Mouse (Mus musculus) neural tube, embryonic 11.5 days (tissue): ENCODE data around the gene Rab1a. TPM values are rescaled to one million over a fixed set of nuclear protein-coding genes. Genes with fewer than 3 reads are reported as not detected.

Source experiments
- ATAC-seq: fragments of 200-750 bp; cut with Nextera tagmentation; 2 replicates; pipeline ENCODE4 v1.8.0; 2017; ENCODE audit warnings: moderate number of reproducible peaks, mild to moderate bottlenecking, moderate TSS enrichment, moderate library complexity; ENCODE audit not compliant: insufficient read depth, low FRiP score, low TSS enrichment
- DNase-seq: peaks from one replicate; pipeline ENCODE4 v3.0.0-alpha.2; 2015; ENCODE audit warnings: low spot score
- H3K27ac ChIP-seq: fragments of 300-500 bp; sonication (generic); 2 replicates; pipeline ENCODE4 v1.5.1; 2014; ENCODE audit warnings: low read depth, mild to moderate bottlenecking, low read length
- H3K27me3 ChIP-seq: fragments of 300-500 bp; sonication (generic); 2 replicates; pipeline ENCODE4 v1.6.1; 2014; ENCODE audit warnings: mild to moderate bottlenecking, low read length, mixed read lengths; ENCODE audit not compliant: control insufficient read depth, insufficient read depth
- H3K36me3 ChIP-seq: fragments of 300-500 bp; sonication (generic); 2 replicates; pipeline ENCODE4 v1.6.1; 2014; ENCODE audit warnings: mild to moderate bottlenecking, low read length, moderate library complexity, mixed read lengths; ENCODE audit not compliant: control insufficient read depth, insufficient read depth
- H3K4me1 ChIP-seq: fragments of 300-500 bp; sonication (generic); 2 replicates; pipeline ENCODE4 v1.6.1; 2014; ENCODE audit warnings: low read length, mixed read lengths; ENCODE audit not compliant: control insufficient read depth, insufficient read depth
- H3K4me2 ChIP-seq: fragments of 300-500 bp; sonication (generic); 2 replicates; pipeline ENCODE4 v1.6.1; 2014; ENCODE audit warnings: low read depth, mild to moderate bottlenecking, moderate library complexity
- H3K4me3 ChIP-seq: fragments of 300-500 bp; sonication (generic); 2 replicates; pipeline ENCODE4 v1.5.1; 2014; ENCODE audit warnings: low read depth, low read length
- H3K9ac ChIP-seq: fragments of 300-500 bp; sonication (generic); 2 replicates; pipeline ENCODE4 v1.6.1; 2014; ENCODE audit warnings: mild to moderate bottlenecking, low read length
- H3K9me3 ChIP-seq: fragments of 300-500 bp; sonication (generic); 2 replicates; pipeline ENCODE4 v1.6.1; 2016; ENCODE audit warnings: low read length; ENCODE audit not compliant: control insufficient read depth
- WGBS: fragments of 180-500 bp; shearing (Covaris S2); extraction: QIAGEN DNeasy Blood & Tissue Kit; methylation state at CpG from one replicate; pipeline ENCODE4 v1.1.7; 2014; 5-methylcytosine and 5-hydroxymethylcytosine counted together
- polyA plus RNA-seq: library from polyadenylated mRNA; unstranded; fragments of >200 nt; fragmentation: Nextera tagmentation; extraction: Ambion mirVana; gene quantifications from 2 replicates; pipeline ENCODE4 v1.2.1, GENCODE M21; 2014

Gene Rab1a
- polyA plus RNA-seq, 1 experiment from 2014 or later, result 253 TPM

DNA sequence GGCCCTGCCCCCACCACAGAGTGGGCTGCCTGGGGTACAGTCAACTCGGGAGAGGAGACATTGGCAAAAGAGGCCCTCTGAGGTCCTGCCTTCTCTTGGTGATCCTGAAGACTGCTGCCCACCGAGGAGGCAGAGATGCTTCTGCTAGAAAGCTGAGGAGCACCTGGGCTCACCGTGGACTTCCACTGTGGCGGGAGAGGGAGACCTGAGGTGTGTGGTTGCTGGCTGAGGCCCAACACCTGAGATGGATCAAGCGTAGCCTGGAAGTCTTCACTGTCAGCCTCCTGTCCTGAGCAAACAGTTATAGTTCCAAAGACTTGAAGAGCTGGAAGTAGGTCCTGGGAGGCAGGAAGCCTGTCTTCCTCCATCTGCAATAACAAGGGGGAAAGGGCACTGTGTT, 39.1 kb downstream of the Rab1a start:
- DNase-seq (no peak), ATAC-seq (no peak)
- no peaks in the 10 kb centered on the region for H3K27me3 ChIP-seq
- H3K4me2 ChIP-seq, result no peak overlapping the region
- no peaks in the 10 kb centered on the region for H3K4me1 ChIP-seq
- H3K4me3 ChIP-seq, result no peak overlapping the region
- 94% methylated on average over 5 of the region's 5 CpGs for WGBS
- H3K36me3 ChIP-seq, result peaks cover 23% of the 10 kb centered on the region
- H3K9ac ChIP-seq, result no peak overlapping the region
- H3K9me3 ChIP-seq, result no peaks in the 10 kb centered on the region
- H3K27ac ChIP-seq, result no peak overlapping the region

DNA sequence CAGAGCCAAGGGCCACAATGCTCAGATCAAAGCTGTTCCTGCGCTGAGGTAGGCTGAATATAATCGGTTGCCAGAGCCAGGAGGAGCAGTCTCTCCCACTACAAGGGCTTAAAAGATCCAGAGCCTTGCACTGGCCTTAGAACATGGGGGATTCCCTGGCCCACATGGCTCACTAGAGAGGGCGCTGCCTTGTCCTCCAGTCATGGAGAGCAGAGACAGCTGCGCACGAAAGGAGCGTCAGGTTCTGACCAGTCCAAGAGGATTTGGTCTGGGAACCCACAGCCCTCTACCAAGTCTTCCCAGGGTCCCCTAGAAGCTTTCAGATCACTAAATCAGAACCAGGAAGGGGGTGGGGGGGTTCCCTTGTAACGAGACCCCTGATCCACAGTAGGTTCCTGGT, 40.1 kb downstream of the Rab1a start:
- H3K27ac ChIP-seq, result no peak overlapping the region
- WGBS, result 95% methylated on average over 7 of the region's 7 CpGs
- H3K4me1 ChIP-seq, result no peaks in the 10 kb centered on the region
- peaks cover 23% of the 10 kb centered on the region for H3K36me3 ChIP-seq
- no peak overlapping the region for H3K9ac ChIP-seq
- no peak for DNase-seq
- H3K27me3 ChIP-seq, result no peaks in the 10 kb centered on the region
- H3K4me2 ChIP-seq, result no peak overlapping the region
- H3K9me3 ChIP-seq, result no peaks in the 10 kb centered on the region
- no peak for ATAC-seq
- H3K4me3 ChIP-seq, result no peak overlapping the region

DNA sequence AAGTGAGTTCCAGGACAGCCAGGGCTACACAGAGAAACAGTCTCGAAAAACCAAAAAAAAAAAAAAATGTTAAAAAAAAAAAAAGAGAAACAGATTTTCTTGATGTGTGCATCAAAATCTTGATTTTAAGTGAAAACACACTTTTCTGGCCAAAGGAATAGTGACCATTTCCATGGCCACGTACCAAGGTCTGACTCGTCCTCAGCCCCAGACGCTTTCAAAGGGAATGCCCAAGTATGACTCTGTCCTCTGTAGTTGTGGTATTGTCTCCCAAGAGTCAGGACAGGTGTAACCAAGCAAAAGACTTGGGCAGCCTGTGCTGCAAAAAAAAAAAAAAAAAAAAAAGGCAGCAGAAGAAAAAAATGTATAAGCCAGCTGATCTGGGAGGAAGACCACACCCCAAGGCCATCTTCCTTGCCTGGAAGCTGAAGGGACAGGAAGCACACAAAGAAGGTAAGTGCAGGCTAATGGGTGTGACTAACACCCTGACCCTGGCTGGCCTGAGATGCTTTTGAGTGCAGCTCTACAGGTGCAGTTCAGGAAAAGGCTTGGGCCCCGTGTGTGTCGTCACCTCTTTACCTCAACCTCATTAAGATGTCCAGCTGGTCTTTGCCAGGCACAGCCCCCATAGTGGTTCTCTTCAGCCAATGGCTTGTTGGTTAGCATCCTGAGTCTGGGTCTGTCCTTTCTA, 41.3 kb downstream of the Rab1a start:
- Histone ChIP-seq H3K36me3 (peaks cover 18% of the 10 kb centered on the region), H3K9ac (no peak overlapping the region), H3K4me1 (peaks cover 7% of the 10 kb centered on the region; the same call in 1 of the 2 replicates), H3K27me3 (no peaks in the 10 kb centered on the region), H3K4me2 (no peak overlapping the region), H3K4me3 (no peak overlapping the region), H3K27ac (no peak overlapping the region), H3K9me3 (no peaks in the 10 kb centered on the region)
- ATAC-seq (no peak), DNase-seq (no peak)
- 88% methylated on average over 6 of the region's 6 CpGs for WGBS

DNA sequence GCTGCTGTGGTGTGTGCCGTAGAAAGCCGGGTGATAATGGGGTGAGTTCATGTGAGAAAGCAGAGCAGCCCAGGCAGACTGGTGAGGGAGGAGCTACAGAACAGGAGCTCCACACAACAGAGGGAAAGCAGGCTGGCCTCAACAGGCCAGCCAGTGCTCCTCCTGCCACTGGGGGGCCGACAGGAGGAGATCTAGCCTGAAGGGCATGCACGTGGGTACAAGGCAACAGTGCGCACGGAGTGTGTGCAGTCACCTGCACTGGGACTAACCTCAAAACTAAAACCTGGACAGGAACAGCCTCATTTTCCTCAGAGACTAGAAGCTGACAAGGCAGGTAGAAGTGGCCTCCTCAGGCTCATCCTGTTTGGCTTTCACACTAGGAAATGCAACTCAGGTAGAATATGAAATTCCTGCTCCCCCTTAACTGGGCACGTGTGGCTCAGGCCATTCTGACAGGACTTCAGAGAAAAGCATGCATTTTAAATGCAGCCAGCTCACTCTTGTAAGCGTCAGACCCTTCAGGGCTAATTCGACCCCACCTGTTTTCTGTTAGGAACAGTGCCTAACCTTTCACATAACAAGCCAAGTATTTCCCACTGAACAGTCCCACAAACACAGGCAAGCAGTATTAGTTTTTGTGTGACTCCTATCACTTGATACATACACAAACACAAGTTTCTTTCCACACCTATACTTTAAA, 42.1 kb downstream of the Rab1a start:
- no peak overlapping the region for H3K27ac ChIP-seq
- no peaks in the 10 kb centered on the region for H3K27me3 ChIP-seq
- no peak for DNase-seq
- H3K9me3 ChIP-seq, result no peaks in the 10 kb centered on the region
- H3K9ac ChIP-seq, result no peak overlapping the region
- 54% methylated on average over 9 of the region's 9 CpGs for WGBS
- peaks cover 15% of the 10 kb centered on the region for H3K36me3 ChIP-seq
- no peak overlapping the region for H3K4me2 ChIP-seq
- no peak overlapping the region for H3K4me3 ChIP-seq
- peaks cover 16% of the 10 kb centered on the region for H3K4me1 ChIP-seq
- no peak for ATAC-seq

DNA sequence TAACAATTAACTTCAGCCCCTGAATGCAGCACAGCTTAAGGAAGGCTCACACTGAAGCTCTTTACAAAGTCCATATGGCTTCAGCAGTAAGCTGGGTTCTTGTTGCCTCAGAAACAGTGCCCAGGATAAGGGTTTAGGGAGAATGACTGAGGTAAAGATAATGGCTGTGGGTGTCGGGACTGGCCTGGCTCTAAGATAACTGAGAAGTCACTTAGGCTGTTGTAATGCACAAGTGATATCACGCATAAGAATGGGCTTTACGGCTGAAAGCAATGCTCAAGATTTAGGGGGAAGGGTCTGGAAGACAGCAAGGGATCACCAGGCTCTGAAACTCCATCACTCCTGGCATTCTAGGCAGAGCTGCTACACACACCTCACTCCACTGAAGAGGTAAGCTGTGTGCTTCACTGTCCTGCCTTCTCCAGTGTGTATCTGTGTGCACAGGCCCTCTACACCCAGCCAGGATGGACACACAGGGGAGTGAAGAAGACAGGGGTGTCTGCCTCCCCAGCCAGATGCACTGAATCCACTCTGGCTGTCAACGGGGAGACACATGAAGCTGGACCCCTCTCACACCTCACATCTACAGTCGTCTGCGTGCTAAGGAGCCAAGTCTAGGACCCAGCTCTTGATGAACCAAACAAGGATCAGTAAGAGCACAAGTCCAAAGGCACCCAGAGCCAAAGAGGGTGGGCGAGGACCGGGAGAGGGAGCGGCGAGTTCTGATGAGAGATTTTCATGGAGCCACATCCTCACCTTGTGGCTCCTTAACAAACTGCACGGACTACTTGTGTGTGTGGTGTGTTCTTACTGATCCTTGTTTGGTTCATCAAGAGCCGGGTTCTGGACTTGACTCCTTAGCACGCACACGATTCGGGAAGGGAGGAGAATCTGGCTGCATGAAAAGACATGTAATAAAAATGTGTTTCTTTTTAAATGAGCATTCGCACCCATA, 43.4 kb downstream of the Rab1a start:
- DNase-seq, result no peak
- Histone ChIP-seq H3K4me1 (peaks cover 17% of the 10 kb centered on the region), H3K4me2 (no peak overlapping the region), H3K27ac (no peak overlapping the region), H3K9ac (peak overlapping the region; percentile 18; the same call in 1 of the 2 replicates), H3K27me3 (no peaks in the 10 kb centered on the region), H3K36me3 (peaks cover 8% of the 10 kb centered on the region), H3K9me3 (no peaks in the 10 kb centered on the region), H3K4me3 (no peak overlapping the region)
- no peak for ATAC-seq
- 83% methylated on average over 16 of the region's 16 CpGs for WGBS

DNA sequence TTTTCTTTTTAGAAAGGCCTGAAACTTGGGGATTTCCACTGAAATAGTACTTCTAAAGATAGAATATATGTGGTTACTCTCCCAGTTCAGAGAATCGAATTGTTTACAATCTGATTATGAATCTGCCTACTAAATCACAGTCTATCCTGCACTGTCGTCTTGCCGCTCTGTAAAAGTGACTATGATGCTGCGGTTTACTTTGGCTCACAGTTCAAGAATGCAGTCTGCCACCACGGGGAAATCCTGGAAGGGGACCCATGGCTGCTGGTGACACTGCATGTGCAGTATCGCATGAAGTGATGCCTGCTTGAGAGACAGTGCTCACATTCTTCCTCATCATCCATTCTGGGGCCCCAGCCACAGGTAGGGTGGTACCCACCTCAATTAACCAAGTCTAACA, 44.1 kb downstream of the Rab1a start:
- Histone ChIP-seq H3K4me1 (peaks cover 17% of the 10 kb centered on the region), H3K9me3 (no peaks in the 10 kb centered on the region), H3K4me2 (no peak overlapping the region), H3K36me3 (peaks cover 4% of the 10 kb centered on the region), H3K27me3 (no peaks in the 10 kb centered on the region), H3K4me3 (no peak overlapping the region), H3K9ac (no peak overlapping the region), H3K27ac (no peak overlapping the region)
- no peak for DNase-seq
- no peak for ATAC-seq
- 95% methylated on average over 6 of the region's 6 CpGs for WGBS

DNA sequence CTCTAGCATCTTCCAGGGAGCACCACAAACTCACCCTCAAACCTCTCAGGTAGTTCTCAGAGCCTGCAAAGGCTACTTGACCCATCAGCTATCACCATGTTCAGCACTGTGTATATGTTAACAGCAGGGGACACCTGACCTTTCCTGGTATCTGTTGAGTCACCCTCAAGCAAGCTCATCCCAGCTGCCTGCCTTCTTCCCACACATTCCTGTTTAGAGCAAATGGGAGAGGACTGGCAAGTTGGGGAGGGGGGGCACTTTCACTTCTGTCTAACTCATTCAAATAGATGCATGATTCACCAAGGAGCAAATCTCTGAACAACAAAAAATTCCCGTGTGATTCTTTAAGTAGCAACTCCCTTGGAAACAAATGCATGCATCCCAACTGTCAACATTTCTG, 45.4 kb downstream of the Rab1a start:
- Histone ChIP-seq H3K27me3 (no peaks in the 10 kb centered on the region), H3K9ac (no peak overlapping the region), H3K27ac (no peak overlapping the region), H3K36me3 (no peaks in the 10 kb centered on the region), H3K9me3 (no peaks in the 10 kb centered on the region), H3K4me2 (no peak overlapping the region), H3K4me3 (no peak overlapping the region), H3K4me1 (peaks cover 17% of the 10 kb centered on the region)
- ATAC-seq, result no peak
- no peak for DNase-seq
- 77% methylated on average over 1 of the region's 1 CpGs for WGBS

DNA sequence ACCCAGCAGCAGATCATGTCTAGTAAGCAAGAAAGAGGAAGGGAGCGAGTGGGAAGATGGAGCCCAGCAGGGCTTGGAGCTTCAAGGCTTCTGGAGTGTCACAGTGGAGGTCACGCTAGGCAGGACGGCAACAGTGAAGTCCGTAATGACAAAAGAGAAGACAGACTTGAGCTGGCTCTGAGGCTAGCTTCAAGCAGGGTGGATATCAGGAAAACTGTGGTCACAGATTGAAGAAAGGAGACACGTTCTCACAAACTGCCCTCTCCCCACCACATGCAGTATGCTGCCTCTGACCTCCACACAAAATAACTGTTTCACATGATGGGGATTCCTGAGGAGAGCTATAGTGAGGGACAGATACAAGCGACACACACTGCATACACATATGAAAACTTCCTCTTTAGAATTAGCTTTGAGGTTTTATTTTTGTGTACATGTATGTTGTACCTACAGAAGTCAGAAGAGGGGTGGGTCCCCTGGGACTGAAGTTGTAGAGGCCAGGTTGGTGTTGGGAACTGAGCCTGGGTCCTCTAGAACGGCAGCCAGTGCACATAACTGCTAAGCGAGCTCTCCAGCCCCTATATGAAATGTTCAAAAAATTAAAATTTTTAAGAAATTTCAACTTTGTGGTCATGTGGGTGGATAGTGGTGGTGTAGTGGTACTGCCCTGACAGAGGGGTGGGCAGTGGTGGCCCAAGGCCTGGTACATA, 46.1 kb downstream of the Rab1a start:
- H3K36me3 ChIP-seq, result no peaks in the 10 kb centered on the region
- no peak overlapping the region for H3K27ac ChIP-seq
- ATAC-seq, result no peak
- no peaks in the 10 kb centered on the region for H3K27me3 ChIP-seq
- WGBS, result 85% methylated on average over 8 of the region's 8 CpGs
- no peak overlapping the region for H3K9ac ChIP-seq
- DNase-seq, result no peak
- peaks cover 17% of the 10 kb centered on the region for H3K4me1 ChIP-seq
- no peak overlapping the region for H3K4me3 ChIP-seq
- H3K9me3 ChIP-seq, result no peaks in the 10 kb centered on the region
- no peak overlapping the region for H3K4me2 ChIP-seq
